Mouse (Mus musculus): Measurements from ENCODE around the gene Gpx4.

Gene Gpx4

GRCm38 (mm10) chr10:80074813-80075601 is 28.0 kb downstream of the Gpx4 start:
- DNase-seq (ENCODE audit: low spot score) = no peak

- no peak for DNase-seq (ENCODE audit: low spot score)
Measured at GRCm38 (mm10) chr10:80075924-80076323, 29.0 kb downstream of the Gpx4 start.

GRCm38 (mm10) chr10:80076386-80076785 is 29.4 kb downstream of the Gpx4 start:
- DNase-seq (ENCODE audit: low spot score) = no peak

GRCm38 (mm10) chr10:80077312-80077711 is 30.3 kb downstream of the Gpx4 start:
- no peak for DNase-seq (ENCODE audit: low spot score)

GRCm38 (mm10) chr10:80078366-80078765 is 31.4 kb downstream of the Gpx4 start:
- no peak for DNase-seq (ENCODE audit: low spot score)

- no peak for DNase-seq (ENCODE audit: low spot score)
Measured at GRCm38 (mm10) chr10:80080396-80081070, 33.6 kb downstream of the Gpx4 start.

- no peak for DNase-seq (ENCODE audit: low spot score)
Measured at GRCm38 (mm10) chr10:80081075-80081474, 34.1 kb downstream of the Gpx4 start.

- DNase-seq (ENCODE audit: low spot score) = no peak
Measured at GRCm38 (mm10) chr10:80084817-80085487, 38.0 kb downstream of the Gpx4 start.

GRCm38 (mm10) chr10:80086847-80087246 is 39.9 kb downstream of the Gpx4 start:
- no peak for DNase-seq (ENCODE audit: low spot score)

- DNase-seq (ENCODE audit: low spot score) = no peak
Measured at GRCm38 (mm10) chr10:80087483-80087882, 40.5 kb downstream of the Gpx4 start.

- DNase-seq (ENCODE audit: low spot score) = no peak
Measured at GRCm38 (mm10) chr10:80089146-80089545, 42.2 kb downstream of the Gpx4 start.

GRCm38 (mm10) chr10:80091527-80091926 is 44.6 kb downstream of the Gpx4 start:
- DNase-seq (ENCODE audit: low spot score) = no peak

- no peak for DNase-seq (ENCODE audit: low spot score)
Measured at GRCm38 (mm10) chr10:80092690-80093089, 45.7 kb downstream of the Gpx4 start.

GRCm38 (mm10) chr10:80094085-80094484 is 47.1 kb downstream of the Gpx4 start:
- no peak for DNase-seq (ENCODE audit: low spot score)

GRCm38 (mm10) chr10:80094684-80095083 is 47.7 kb downstream of the Gpx4 start:
- no peak for DNase-seq (ENCODE audit: low spot score)

- no peak for DNase-seq (ENCODE audit: low spot score)
Measured at GRCm38 (mm10) chr10:80095547-80095946, 48.6 kb downstream of the Gpx4 start.

GRCm38 (mm10) chr10:80097275-80097674 is 50.3 kb downstream of the Gpx4 start:
- peak; percentile 38 for DNase-seq (ENCODE audit: low spot score)

- DNase-seq (ENCODE audit: low spot score) = no peak
Measured at GRCm38 (mm10) chr10:80098630-80099029, 51.7 kb downstream of the Gpx4 start.

- no peak for DNase-seq (ENCODE audit: low spot score)
Measured at GRCm38 (mm10) chr10:80100982-80101381, 54.0 kb downstream of the Gpx4 start.

GRCm38 (mm10) chr10:80102216-80102915 is 55.4 kb downstream of the Gpx4 start:
- DNase-seq (ENCODE audit: low spot score) = peak; percentile 93

GRCm38 (mm10) chr10:80103032-80103431 is 56.1 kb downstream of the Gpx4 start:
- no peak for DNase-seq (ENCODE audit: low spot score)

- no peak for DNase-seq (ENCODE audit: low spot score)
Measured at GRCm38 (mm10) chr10:80104181-80104580, 57.2 kb downstream of the Gpx4 start.

Measured in testis, postnatal 10 days (tissue).